Mouse (Mus musculus) heart, adult 2 months (tissue): ENCODE measurements around the gene Sorbs1. TPM values are rescaled to one million over a fixed set of nuclear protein-coding genes. Genes with fewer than 3 reads are reported as not detected.

ENCODE experiments used
- DNase-seq, 2 experiments: peaks; one replicate each; pipeline ENCODE4 v3.0.0; 2021
- H3K27ac ChIP-seq: fragments of 200-600 bp; 2 replicates; pipeline ENCODE4 v1.8.1; 2022
- H3K27me3 ChIP-seq: fragments of 200-500 bp; 2 replicates; pipeline ENCODE4 v1.6.1; 2012; ENCODE audit warnings: mild to moderate bottlenecking, low read length, inconsistent platforms, mixed read lengths; ENCODE audit not compliant: control insufficient read depth, insufficient read depth
- H3K36me3 ChIP-seq: fragments of 200-500 bp; 2 replicates; pipeline ENCODE4 v1.6.1; 2012; ENCODE audit warnings: low read length, inconsistent platforms; ENCODE audit not compliant: control insufficient read depth, insufficient read depth
- H3K4me1 ChIP-seq: fragments of 200-500 bp; 2 replicates; pipeline ENCODE4 v1.6.1; 2011; ENCODE audit warnings: low read length; ENCODE audit not compliant: control insufficient read depth, insufficient read depth
- H3K4me3 ChIP-seq: fragments of 200-600 bp; 2 replicates; pipeline ENCODE4 v1.8.1; 2022
- H3K79me2 ChIP-seq: fragments of 200-500 bp; replicated peaks from 2 replicates; pipeline ENCODE4 v1.6.1; 2012; ENCODE audit warnings: mild to moderate bottlenecking, inconsistent platforms, low read length, moderate library complexity, mixed read lengths; ENCODE audit not compliant: control insufficient read depth, insufficient read depth
- H3K9ac ChIP-seq: fragments of 200-500 bp; 2 replicates; pipeline ENCODE4 v1.6.1; 2012; ENCODE audit warnings: low read depth, mild to moderate bottlenecking, control low read depth, inconsistent platforms, low read length, mixed read lengths
- CTCF ChIP-seq: fragments of 200-600 bp; IDR thresholded peaks from 2 replicates; pipeline ENCODE4 v1.8.1; 2022; ENCODE audit warnings: antibody characterized with exemption, mild to moderate bottlenecking, moderate library complexity
- EP300 ChIP-seq: fragments of 200-500 bp; IDR thresholded peaks from 2 replicates; pipeline ENCODE4 v1.6.1; 2011; ENCODE audit warnings: low read depth, low read length, control low read depth; ENCODE audit not compliant: insufficient read depth
- POLR2A ChIP-seq: fragments of 200-500 bp; IDR thresholded peaks from 2 replicates; pipeline ENCODE4 v1.6.1; 2011; ENCODE audit warnings: mild to moderate bottlenecking, low read depth, low read length, control low read depth; ENCODE audit not compliant: insufficient read depth
- WGBS: fragments of 180-500 bp; shearing (Covaris S2); methylation state at CpG from one replicate; pipeline ENCODE4 v1.1.7; 2018; 5-methylcytosine and 5-hydroxymethylcytosine counted together
- intact Hi-C: fragments of 180-260 bp; cut with DNase I; formaldehyde crosslinking; loops from one replicate; pipeline ENCODE4 v1.15.1; 2025
- polyA plus RNA-seq: library from polyadenylated mRNA; depleted of rRNA; stranded (reverse); fragments of >200 nt; gene quantifications from 2 replicates; pipeline ENCODE4 v1.2.3, GENCODE M21; 2012
- total RNA-seq, 2 experiments: library from RNA; stranded (reverse); gene quantifications; 2 replicates each; pipeline ENCODE4 v1.2.3; 2021

The Sorbs1 gene
- total and polyA plus RNA-seq, 3 experiments = 185 to 971 (median 638) TPM

GRCm38 (mm10) chr19:40410109-40410508 lies 103.5 kb downstream of the Sorbs1 start:
- intact Hi-C loops = no loop called here
- peaks cover 34% of the 10 kb centered on the region for H3K4me1 ChIP-seq
- 20% methylated on average over 9 of the region's 9 CpGs for WGBS

DNA sequence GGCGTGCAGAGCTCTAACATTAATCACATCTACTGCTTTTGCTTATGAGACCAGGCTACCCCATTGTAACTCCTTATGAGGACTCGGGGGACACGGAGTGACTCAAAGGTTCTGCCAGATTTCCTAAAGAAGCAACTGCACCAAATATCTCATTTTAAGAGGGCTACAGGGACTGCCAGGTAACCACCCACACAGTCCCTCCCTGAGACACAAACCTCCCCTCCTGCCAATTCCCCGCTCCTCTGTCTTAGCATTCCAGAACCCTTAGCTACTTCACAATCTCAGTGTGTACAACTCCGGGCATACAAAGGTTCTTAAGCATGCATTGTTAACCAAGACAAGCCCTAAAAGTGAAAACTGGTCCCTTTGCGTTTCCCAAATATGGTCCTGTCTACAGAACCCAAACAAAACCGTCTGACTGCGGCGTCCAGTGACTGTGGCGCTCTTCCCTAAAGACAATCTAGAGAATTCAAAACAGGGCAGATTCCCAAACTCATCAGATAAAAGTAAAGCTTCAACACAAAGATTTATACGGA lies 104.0 kb downstream of the Sorbs1 start:
- Histone ChIP-seq H3K9ac (no peak overlapping the region), H3K27me3 (no peaks in the 10 kb centered on the region), H3K79me2 (peaks cover 1% of the 10 kb centered on the region; the same call in 1 of the 2 replicates), H3K27ac (no peak overlapping the region), H3K4me1 (peaks cover 37% of the 10 kb centered on the region), H3K4me3 (no peak overlapping the region), H3K36me3 (peaks cover 39% of the 10 kb centered on the region)
- WGBS = 58% methylated on average over 11 of the region's 11 CpGs
- intact Hi-C loops = loop anchor here (5.0 kb wide), 1 partner anchor 133 kb away; no protein-coding TSS in a partner anchor
- no peak for DNase-seq
- TF ChIP-seq POLR2A = no peak
- TF ChIP-seq CTCF = no peak
- no peak for TF ChIP-seq EP300

More at GRCm38 (mm10) chr19:40410109-40410508, 103.5 kb downstream of the Sorbs1 start:
- peak overlapping the region; percentile 6; the same call in 1 of the 2 replicates for H3K27ac ChIP-seq
- no peak for DNase-seq
- no peak overlapping the region for H3K4me3 ChIP-seq
- H3K27me3 ChIP-seq = no peaks in the 10 kb centered on the region
- peaks cover 1% of the 10 kb centered on the region; the same call in 1 of the 2 replicates for H3K79me2 ChIP-seq
- H3K9ac ChIP-seq = no peak overlapping the region
- TF ChIP-seq POLR2A (no peak), EP300 (no peak), CTCF (no peak)
- peaks cover 41% of the 10 kb centered on the region for H3K36me3 ChIP-seq

- peaks cover 1% of the 10 kb centered on the region; the same call in 1 of the 2 replicates for H3K79me2 ChIP-seq
- 0 out of 2 replicates have a peak overlapping the region, but pooled peaks have one; percentile 2 for H3K27ac ChIP-seq
- TF ChIP-seq CTCF (no peak), POLR2A (no peak), EP300 (no peak)
- H3K4me3 ChIP-seq = no peak overlapping the region
- WGBS = 81% methylated on average over 2 of the region's 2 CpGs
- H3K27me3 ChIP-seq = no peaks in the 10 kb centered on the region
- no peak overlapping the region for H3K9ac ChIP-seq
- intact Hi-C loops = loop anchor here (5.0 kb wide), 1 partner anchor 135 kb away; no protein-coding TSS in a partner anchor
- H3K4me1 ChIP-seq = peaks cover 42% of the 10 kb centered on the region
- peaks cover 39% of the 10 kb centered on the region for H3K36me3 ChIP-seq
- DNase-seq = no peak
Observed at GRCm38 (mm10) chr19:40407186-40407585, 106.4 kb downstream of the Sorbs1 start.

DNA sequence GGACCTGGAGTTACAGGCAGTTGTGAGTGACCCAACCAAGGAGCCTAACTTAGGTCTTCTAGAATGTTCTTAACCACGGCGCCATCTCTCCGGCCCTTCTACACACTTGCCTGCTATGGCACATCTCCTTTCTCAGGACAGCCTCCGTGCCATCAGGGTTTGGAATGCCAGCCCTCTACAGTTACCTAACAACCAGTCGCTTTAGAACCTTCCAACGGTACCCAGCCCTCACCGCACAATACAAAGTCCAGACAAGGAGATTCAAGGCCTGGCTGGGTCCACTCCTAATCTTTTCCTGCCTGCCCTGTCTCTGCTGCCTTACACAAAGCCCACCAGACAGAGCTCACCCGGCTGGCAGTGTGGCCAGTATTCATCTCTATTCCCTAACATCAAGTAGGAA lies 106.9 kb downstream of the Sorbs1 start:
- Histone ChIP-seq H3K9ac (no peak overlapping the region), H3K27me3 (no peaks in the 10 kb centered on the region), H3K4me3 (no peak overlapping the region), H3K79me2 (peaks cover 1% of the 10 kb centered on the region; the same call in 1 of the 2 replicates), H3K27ac (peak overlapping the region; percentile 59), H3K4me1 (peaks cover 43% of the 10 kb centered on the region), H3K36me3 (peaks cover 43% of the 10 kb centered on the region)
- DNase-seq = no peak
- TF ChIP-seq CTCF (no peak), EP300 (no peak), POLR2A (no peak)
- WGBS = 78% methylated on average over 8 of the region's 8 CpGs
- intact Hi-C loops = loop anchor here (5.0 kb wide), 1 partner anchor 136 kb away; no protein-coding TSS in a partner anchor

DNA sequence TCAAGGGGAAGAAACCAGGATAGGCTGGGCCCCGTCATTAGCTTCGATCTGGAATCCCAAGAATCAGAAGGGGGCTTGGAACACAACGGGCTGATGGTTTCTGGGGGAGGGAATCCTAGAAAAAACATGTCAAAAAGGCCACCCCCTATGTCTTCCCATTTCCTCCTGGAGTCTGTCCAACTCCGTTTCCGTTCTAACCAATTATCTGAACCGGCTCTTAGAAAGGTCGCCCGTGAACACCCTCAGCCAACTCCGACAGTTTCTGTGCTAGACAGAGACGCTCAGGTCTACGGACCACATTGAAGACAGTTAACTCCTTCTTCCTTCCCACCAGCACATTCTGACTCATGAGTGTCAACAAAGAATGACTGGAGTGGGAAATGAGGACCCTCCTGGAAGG lies 107.8 kb downstream of the Sorbs1 start:
- no peaks in the 10 kb centered on the region for H3K27me3 ChIP-seq
- H3K4me3 ChIP-seq = no peak overlapping the region
- H3K4me1 ChIP-seq = peaks cover 48% of the 10 kb centered on the region
- H3K79me2 ChIP-seq = no peaks in the 10 kb centered on the region
- H3K27ac ChIP-seq = peak overlapping the region; percentile 59
- peak in 1 of 2 experiments; percentile 47 for DNase-seq
- H3K36me3 ChIP-seq = peaks cover 44% of the 10 kb centered on the region
- WGBS = 9% methylated on average over 11 of the region's 11 CpGs
- no peak overlapping the region for H3K9ac ChIP-seq
- TF ChIP-seq EP300 (no peak), CTCF (no peak), POLR2A (no peak)
- intact Hi-C loops = loop anchor here (5.0 kb wide), 1 partner anchor 136 kb away; no protein-coding TSS in a partner anchor

GRCm38 (mm10) chr19:40404582-40404981 lies 109.0 kb downstream of the Sorbs1 start:
- DNase-seq = no peak
- H3K36me3 ChIP-seq = peaks cover 42% of the 10 kb centered on the region
- WGBS = 54% methylated on average over 2 of the region's 2 CpGs
- H3K4me1 ChIP-seq = peaks cover 52% of the 10 kb centered on the region
- intact Hi-C loops = no loop called here
- no peaks in the 10 kb centered on the region for H3K27me3 ChIP-seq
- H3K9ac ChIP-seq = no peak overlapping the region
- TF ChIP-seq CTCF (peak; percentile 72), POLR2A (no peak)
- no peak overlapping the region for H3K4me3 ChIP-seq
- peak overlapping the region; percentile 6; the same call in 1 of the 2 replicates for H3K27ac ChIP-seq
- H3K79me2 ChIP-seq = no peaks in the 10 kb centered on the region
